Mouse (Mus musculus): ENCODE measurements at regions not wholly inside any gene's neighbourhood (a gene's known extent, or its start where the extent isn't known, plus 50 kb on each side); places are given as distances from the start of the nearest gene placed in this dataset.

- DNase-seq (ENCODE audit: extremely low read depth) = no peak
- in situ Hi-C loops (cut with MboI; ENCODE audit: low pct_ligation_motif_present, low pct_unique_long_range_greater_than_20kb, low sequenced_read_pairs) = no loop called here
- no peak for TF ChIP-seq MYC (IDR thresholded peaks at IDR 0.05; ENCODE audit: low read depth, low read length)
- no peak for TF ChIP-seq JUN (IDR thresholded peaks at IDR 0.05; ENCODE audit: insufficient read depth, low read depth, low read length)
- no peak for TF ChIP-seq GABPA (IDR thresholded peaks at IDR 0.05; ENCODE audit: insufficient replicate concordance, low read depth, low read length)
- no peak for TF ChIP-seq MAZ (IDR thresholded peaks at IDR 0.05; ENCODE audit: low read depth, low read length)
- no peak for TF ChIP-seq USF2 (conservative IDR thresholded peaks at IDR 0.05; ENCODE audit: low read depth, low read length)
- TF ChIP-seq NELFE (IDR thresholded peaks at IDR 0.05; ENCODE audit: low read depth, low read length) = no peak
- no peak for TF ChIP-seq SIN3A (IDR thresholded peaks at IDR 0.05; ENCODE audit: low read length)
- no peak for TF ChIP-seq SMC3 (IDR thresholded peaks at IDR 0.05; ENCODE audit: low read depth, low read length)
- TF ChIP-seq ZMIZ1 (IDR thresholded peaks at IDR 0.05; ENCODE audit: low read depth, low read length) = no peak
- no peak for TF ChIP-seq CHD1 (IDR thresholded peaks at IDR 0.05; ENCODE audit: low read depth, low read length)
- no peak for TF ChIP-seq HCFC1 (IDR thresholded peaks at IDR 0.05; ENCODE audit: low read depth, low read length)
- no peak for TF ChIP-seq ELF1 (IDR thresholded peaks at IDR 0.05; ENCODE audit: low read depth, low read length)
- TF ChIP-seq RCOR1 (conservative IDR thresholded peaks at IDR 0.05; ENCODE audit: low read depth, low read length) = no peak
- no peak for TF ChIP-seq MXI1 (IDR thresholded peaks at IDR 0.05; ENCODE audit: low read depth, low read length)
- TF ChIP-seq USF1 (IDR thresholded peaks at IDR 0.05; ENCODE audit: low read depth, low read length) = no peak
- no peak for TF ChIP-seq ETS1 (conservative IDR thresholded peaks at IDR 0.05; ENCODE audit: low read depth, low read length)
- no peak for TF ChIP-seq PAX5 (IDR thresholded peaks at IDR 0.05; ENCODE audit: low read length)
- no peak for TF ChIP-seq JUND (conservative IDR thresholded peaks at IDR 0.05; ENCODE audit: low read depth, low read length)
- TF ChIP-seq RAD21 (IDR thresholded peaks at IDR 0.05; ENCODE audit: low read depth, low read length) = no peak
- TF ChIP-seq ZC3H11A (IDR thresholded peaks at IDR 0.05; ENCODE audit: low read depth, low read length) = no peak
Observed at GRCm38 (mm10) chr1:42783072-42783672, 67.9 kb upstream of the Mrps9 start.

GRCm38 (mm10) chr1:42787240-42787639 is 63.8 kb upstream of the Mrps9 start:
- Histone ChIP-seq H3K4me2 (ENCODE audit: insufficient read depth, low read depth, poor library complexity, severe bottlenecking) (no peak overlapping the region), H3K4me1 (ENCODE audit: control insufficient read depth in 1 of 2, insufficient read depth in 2 of 2) (no peaks in the 10 kb centered on the region; a peak in 1 of 4 replicates), H3K27me3 (replicated peaks) (no peaks in the 10 kb centered on the region), H3K9me3 (replicated peaks; ENCODE audit: low read length) (no peaks in the 10 kb centered on the region), H3K9ac (ENCODE audit: insufficient read depth, low read depth) (no peak overlapping the region), H3K36me3 (replicated peaks in 1 of 2; ENCODE audit: control insufficient read depth in 1 of 2, insufficient read depth in 1 of 2, low read length in 1 of 2) (no peaks in the 10 kb centered on the region), H3K27ac (ENCODE audit: insufficient read depth, low read depth) (no peak overlapping the region), H3K79me2 (replicated peaks; ENCODE audit: control insufficient read depth, extremely low read depth, insufficient read depth, poor library complexity, severe bottlenecking) (no peaks in the 10 kb centered on the region), H3K4me3 (replicated peaks in 1 of 3; ENCODE audit: low read depth in 2 of 3, low read length in 2 of 3, poor library complexity in 1 of 3) (no peak overlapping the region)
- in situ Hi-C loops (cut with MboI; ENCODE audit: low pct_ligation_motif_present, low pct_unique_long_range_greater_than_20kb, low sequenced_read_pairs) = no loop called here
- no peak for DNase-seq (ENCODE audit: extremely low read depth)
- dilution Hi-C loops (cut with MboI; ENCODE audit: extremely low pct_ligation_motif_present, extremely low pct_unique_long_range_greater_than_20kb, low sequenced_read_pairs) = no loop called here
- TF ChIP-seq USF2 (conservative IDR thresholded peaks at IDR 0.05; ENCODE audit: low read depth, low read length) (no peak), BHLHE40 (IDR thresholded peaks at IDR 0.05; ENCODE audit: low read depth, low read length) (no peak), MYC (IDR thresholded peaks at IDR 0.05; ENCODE audit: low read depth, low read length) (no peak), TBP (conservative IDR thresholded peaks at IDR 0.05; ENCODE audit: low read depth, low read length) (no peak), SMC3 (IDR thresholded peaks at IDR 0.05; ENCODE audit: low read depth, low read length) (no peak), NELFE (IDR thresholded peaks at IDR 0.05; ENCODE audit: low read depth, low read length) (no peak), SIN3A (IDR thresholded peaks at IDR 0.05; ENCODE audit: low read length) (no peak), ZNF384 (IDR thresholded peaks at IDR 0.05; ENCODE audit: low read depth, low read length) (no peak), KAT2A (IDR thresholded peaks at IDR 0.05; ENCODE audit: insufficient replicate concordance, low read length) (no peak), RAD21 (IDR thresholded peaks at IDR 0.05; ENCODE audit: low read depth, low read length) (no peak), MAZ (IDR thresholded peaks at IDR 0.05; ENCODE audit: low read depth, low read length) (no peak), ZC3H11A (IDR thresholded peaks at IDR 0.05; ENCODE audit: low read depth, low read length) (no peak), RCOR1 (conservative IDR thresholded peaks at IDR 0.05; ENCODE audit: low read depth, low read length) (no peak), UBTF (IDR thresholded peaks at IDR 0.05; ENCODE audit: low read depth, low read length) (no peak), JUN (IDR thresholded peaks at IDR 0.05; ENCODE audit: insufficient read depth, low read depth, low read length) (no peak), USF1 (IDR thresholded peaks at IDR 0.05; ENCODE audit: low read depth, low read length) (no peak)

More at GRCm38 (mm10) chr1:42783072-42783672, 67.9 kb upstream of the Mrps9 start:
- no peaks in the 10 kb centered on the region for H3K9me3 ChIP-seq (replicated peaks; ENCODE audit: low read length)
- H3K27ac ChIP-seq (ENCODE audit: insufficient read depth, low read depth) = no peak overlapping the region
- no peaks in the 10 kb centered on the region; a peak in 1 of 4 replicates for H3K4me1 ChIP-seq (ENCODE audit: control insufficient read depth in 1 of 2, insufficient read depth in 2 of 2)
- H3K9ac ChIP-seq (ENCODE audit: insufficient read depth, low read depth) = no peak overlapping the region
- no peaks in the 10 kb centered on the region for H3K36me3 ChIP-seq (replicated peaks in 1 of 2; ENCODE audit: control insufficient read depth in 1 of 2, insufficient read depth in 1 of 2, low read length in 1 of 2)
- H3K79me2 ChIP-seq (replicated peaks; ENCODE audit: control insufficient read depth, extremely low read depth, insufficient read depth, poor library complexity, severe bottlenecking) = no peaks in the 10 kb centered on the region
- H3K4me3 ChIP-seq (replicated peaks in 1 of 3; ENCODE audit: low read depth in 2 of 3, low read length in 2 of 3, poor library complexity in 1 of 3) = no peak overlapping the region
- dilution Hi-C loops (cut with MboI; ENCODE audit: extremely low pct_ligation_motif_present, extremely low pct_unique_long_range_greater_than_20kb, low sequenced_read_pairs) = no loop called here
- H3K4me2 ChIP-seq (ENCODE audit: insufficient read depth, low read depth, poor library complexity, severe bottlenecking) = no peak overlapping the region
- no peaks in the 10 kb centered on the region for H3K27me3 ChIP-seq (replicated peaks)

All from CH12.LX (cell line).